Mouse (Mus musculus): Measurements from ENCODE around the gene Prame. TPM values are rescaled to one million over a fixed set of nuclear protein-coding genes. Genes with fewer than 3 reads are reported as not detected.
A peak's percentile ranks its signal among the peaks of the same experiment; 100 is the strongest.
"Not testable (repeated sequence)": the region's sequence is repeated elsewhere in the genome, so short reads cannot be mapped to it uniquely, and the experiment has no call there.

Gene Prame
- polyA plus RNA-seq, 1 experiment from 2014 or later = not detected

DNA sequence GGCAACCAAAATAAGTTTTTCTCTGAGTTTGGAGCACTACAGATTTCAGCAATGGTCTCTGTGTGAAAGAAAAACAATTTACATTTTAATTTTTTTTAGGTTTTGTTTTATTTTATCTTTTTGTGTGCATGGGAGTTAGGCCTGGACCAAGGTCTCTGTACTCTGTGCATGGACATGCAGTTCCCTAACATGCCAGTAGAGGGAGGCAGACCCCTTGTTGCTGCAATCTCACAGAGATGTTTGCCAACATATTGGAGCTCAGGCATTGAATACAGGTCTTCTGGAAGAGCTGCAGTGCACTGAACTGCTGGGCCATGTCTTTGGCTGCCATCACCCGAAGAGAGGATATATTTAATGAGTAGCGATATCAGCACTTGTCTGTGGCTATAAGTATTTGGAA, 58.0 kb downstream of the Prame start:
- H3K27me3 ChIP-seq (ENCODE audit: insufficient read depth, low read length); H3K9me3 ChIP-seq (ENCODE audit: low read length); H3K4me3 ChIP-seq (ENCODE audit: low read depth, low read length); H3K4me2 ChIP-seq (ENCODE audit: low read depth, low read length); H3K4me1 ChIP-seq (ENCODE audit: insufficient read depth); H3K36me3 ChIP-seq (replicated peaks; ENCODE audit: insufficient read depth, low read length); H3K9ac ChIP-seq (replicated peaks); H3K27ac ChIP-seq (ENCODE audit: low read depth): not testable (repeated sequence)
- WGBS (ENCODE audit: insufficient replicate concordance) = 11% methylated on average over 1 of the region's 2 CpGs
- DNase-seq = peak; percentile 54
- peak; percentile 80 for TF ChIP-seq CTCF (IDR thresholded peaks at IDR 0.05; ENCODE audit: low read depth)
- ATAC-seq = 0 out of 2 replicates have a peak, but pooled peaks have one; percentile 43

DNA sequence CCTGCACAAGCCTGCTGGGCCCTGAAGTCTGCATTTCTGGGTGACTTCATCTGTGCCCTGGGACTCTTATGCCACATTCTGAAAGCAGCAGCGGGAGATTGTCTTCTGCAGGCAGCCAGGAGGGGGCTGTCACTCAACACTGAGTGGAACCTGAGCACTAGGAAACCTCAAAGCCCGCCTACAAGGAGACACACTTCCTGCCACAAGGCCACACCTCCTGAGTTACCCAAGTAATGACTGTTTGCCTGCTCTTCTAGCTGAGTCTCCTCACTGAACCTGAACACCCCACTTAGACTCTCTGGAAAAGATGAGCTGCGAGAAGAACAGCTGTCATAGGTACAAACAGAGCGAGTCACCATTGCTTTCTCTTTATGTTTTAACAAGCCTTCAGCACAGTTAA, 62.6 kb downstream of the Prame start:
- not testable (repeated sequence) for H3K4me2 ChIP-seq (ENCODE audit: low read depth, low read length); H3K36me3 ChIP-seq (replicated peaks; ENCODE audit: insufficient read depth, low read length); H3K9me3 ChIP-seq (ENCODE audit: low read length); H3K4me1 ChIP-seq (ENCODE audit: insufficient read depth); H3K27ac ChIP-seq (ENCODE audit: low read depth); H3K4me3 ChIP-seq (ENCODE audit: low read depth, low read length); DNase-seq; H3K9ac ChIP-seq (replicated peaks); H3K27me3 ChIP-seq (ENCODE audit: insufficient read depth, low read length); ATAC-seq
- WGBS (ENCODE audit: insufficient replicate concordance) = 45% methylated on average over 4 of the region's 4 CpGs

Other genes with a start within 250 kb of the Prame start
- gene Gm7903, start 193.9 kb downstream of the Prame start, polyA plus RNA-seq (2015; fragmentation: Nextera tagmentation; extraction: Ambion mirVana) = not detected in 2 replicates
- gene AV320801, start 133.1 kb downstream of the Prame start, polyA plus RNA-seq (2015; fragmentation: Nextera tagmentation; extraction: Ambion mirVana) = not detected in 2 replicates
- gene Nxf7, start 28.9 kb downstream of the Prame start, polyA plus RNA-seq (2015; fragmentation: Nextera tagmentation; extraction: Ambion mirVana) = 0.16 and 0.17 TPM in 2 replicates
- not detected in 2 replicates for gene Tcp11x2, start 66.1 kb upstream of the Prame start, polyA plus RNA-seq (2015; fragmentation: Nextera tagmentation; extraction: Ambion mirVana)
- not detected in 2 replicates for gene Tmsb15a, start 97.6 kb upstream of the Prame start, polyA plus RNA-seq (2015; fragmentation: Nextera tagmentation; extraction: Ambion mirVana)
- gene Armcx5, start 115.0 kb upstream of the Prame start, polyA plus RNA-seq (2015; fragmentation: Nextera tagmentation; extraction: Ambion mirVana) = 2.6 and 2.8 TPM in 2 replicates
- 3.2 and 4.1 TPM in 2 replicates for gene Gprasp1, start 115.0 kb upstream of the Prame start, polyA plus RNA-seq (2015; fragmentation: Nextera tagmentation; extraction: Ambion mirVana)
- gene Bhlhb9, start 169.9 kb upstream of the Prame start, polyA plus RNA-seq (2015; fragmentation: Nextera tagmentation; extraction: Ambion mirVana) = 18.8 and 19.3 TPM in 2 replicates
- 0.19 and 0.26 TPM in 2 replicates for gene Gprasp2, start 211.3 kb upstream of the Prame start, polyA plus RNA-seq (2015; fragmentation: Nextera tagmentation; extraction: Ambion mirVana)